Mouse (Mus musculus): ENCODE data around the gene Capn1.

DNA sequence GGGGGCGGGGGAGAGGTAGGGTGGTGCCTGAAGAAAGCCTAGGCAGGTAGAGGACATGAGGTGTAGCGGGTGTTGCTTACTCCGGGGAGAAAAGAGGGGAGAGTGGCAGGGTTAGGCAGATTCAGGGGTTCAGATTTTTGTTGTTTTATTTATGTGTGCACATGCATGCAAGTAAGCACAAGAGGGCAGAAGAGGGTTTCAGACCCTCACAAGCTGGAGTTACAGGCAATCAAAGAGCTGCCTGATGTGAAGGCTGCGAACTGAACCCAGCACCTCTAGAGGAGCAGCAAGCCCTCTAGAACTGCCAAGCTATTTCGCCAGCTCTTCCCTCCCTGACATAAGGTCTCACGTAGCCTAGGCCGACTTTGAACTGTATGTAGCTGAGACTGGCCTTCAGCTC, 835 bp upstream of the Capn1 start:
- TF ChIP-seq POLR2A (IDR thresholded peaks at IDR 0.05; ENCODE audit: extremely low read depth, insufficient read depth, low read length), result no peak
- no peak for TF ChIP-seq CTCF (IDR thresholded peaks at IDR 0.05; ENCODE audit: extremely low read depth, insufficient read depth, low read length)

Measured in cortical plate, adult 2 months (tissue).